9 mouse cellular contexts compared by ENCODE assay signal in genomic region chr6:54253206-54253605, GRCm38 (mm10).
DNase-seq lines count a peak whose midpoint lies in the region; ATAC-seq and TF ChIP-seq lines count a peak whose summit lies in the region.
"Had no signal": no experiment of that assay in that cellular context is flagged by ENCODE, and none has a peak within 500 bp of the region (broad histone marks: within the 10 kb centered on the region; RNA-seq: fewer than 3 reads in every experiment).

No protein-coding gene starts in this region.

- H3K9me3 ChIP-seq in MEL (replicated peaks; ENCODE audit: insufficient read depth, low read length), result no peaks in the 10 kb centered on the region
- no peaks in the 10 kb centered on the region for H3K9me3 ChIP-seq in kidney, postnatal 0 days (replicated peaks; ENCODE audit: low read length)
- H3K9me3 ChIP-seq: neural tube, embryonic 13.5 days had no signal

- no peaks in the 10 kb centered on the region for H3K27me3 ChIP-seq in MEL (ENCODE audit: control insufficient read depth in 1 of 2, insufficient read depth in 2 of 2, low read length in 2 of 2)
- H3K27me3 ChIP-seq in kidney, postnatal 0 days (ENCODE audit: insufficient read depth, low read length), result no peaks in the 10 kb centered on the region
- H3K27me3 ChIP-seq: neural tube, embryonic 13.5 days had no signal

- H3K36me3 ChIP-seq in MEL (ENCODE audit: control insufficient read depth in 1 of 2, insufficient read depth in 2 of 2, low read length in 2 of 2), result no peaks in the 10 kb centered on the region
- no peaks in the 10 kb centered on the region for H3K36me3 ChIP-seq in kidney, postnatal 0 days (ENCODE audit: insufficient read depth, low read length)
- H3K36me3 ChIP-seq: neural tube, embryonic 13.5 days had no signal

- H3K9ac ChIP-seq in MEL (ENCODE audit: control insufficient read depth, low read depth, low read length, poor library complexity, severe bottlenecking), result no peak overlapping the region
- H3K9ac ChIP-seq in kidney, postnatal 0 days (ENCODE audit: low read depth, low read length), result no peak overlapping the region
- H3K9ac ChIP-seq: neural tube, embryonic 13.5 days had no signal

- TF ChIP-seq CTCF in MEL (IDR thresholded peaks at IDR 0.05 in 2 of 3, conservative IDR thresholded peaks at IDR 0.05 in 1 of 3; ENCODE audit: control insufficient read depth in 1 of 3, insufficient read depth in 1 of 3, low read depth in 2 of 3, low read length in 3 of 3, poor library complexity in 1 of 3, severe bottlenecking in 1 of 3), result peak; percentile 3 to 21 (median 18); a peak in 2 of 6 replicates
- TF ChIP-seq CTCF in bone marrow, adult 2 months (IDR thresholded peaks at IDR 0.05; ENCODE audit: control insufficient read depth, insufficient read depth, low read length), result peak; percentile 52; the same call in 1 of the 2 replicates
- TF ChIP-seq CTCF in kidney, postnatal 0 days (IDR thresholded peaks at IDR 0.05; ENCODE audit: low read depth), result peak; percentile 70

- 75% methylated on average over 5 of the region's 5 CpGs for WGBS in bone marrow, adult 2 months
- WGBS in kidney, postnatal 0 days, result 52% methylated on average over 5 of the region's 5 CpGs

- intact Hi-C loops in left cerebral cortex, postnatal 36 days (cut with DNase I), result no loop called here

- ATAC-seq in kidney, postnatal 0 days (replicated peaks; ENCODE audit: low FRiP score, low read depth), result no peak

- peak; percentile 29 to 30 for DNase-seq in left cerebral cortex, postnatal 36 days (ENCODE audit: low spot score in 2 of 2)
- no peak for DNase-seq in left cerebral cortex, adult 11 months (ENCODE audit: low spot score)
- no peak for DNase-seq in MEL (ENCODE audit: low read depth, low spot score)
- peak; percentile 18 for DNase-seq in kidney, postnatal 0 days (ENCODE audit: low spot score)
- DNase-seq in thymus, postnatal 36 days, result peak; percentile 16 to 19
- no peak for DNase-seq in ovary, postnatal 10 days (ENCODE audit: low spot score)

- H3K4me2 ChIP-seq in kidney, postnatal 0 days (ENCODE audit: low read length), result no peak overlapping the region
- H3K4me2 ChIP-seq: neural tube, embryonic 13.5 days had no signal

- TF ChIP-seq EP300 in MEL (IDR thresholded peaks at IDR 0.05; ENCODE audit: low read depth in 1 of 2, low read length in 2 of 2), result no peak

- H3K79me2 ChIP-seq in MEL (ENCODE audit: control insufficient read depth, insufficient read depth, low read length, poor library complexity), result no peaks in the 10 kb centered on the region

- no peak for TF ChIP-seq RAD21 in MEL (IDR thresholded peaks at IDR 0.05; ENCODE audit: low read depth, low read length)

- no peak for TF ChIP-seq POLR2A in MEL (IDR thresholded peaks at IDR 0.05; ENCODE audit: control insufficient read depth in 1 of 2, insufficient read depth in 1 of 2, low read depth in 1 of 2, low read length in 2 of 2, poor library complexity in 1 of 2)
- TF ChIP-seq POLR2A in bone marrow, adult 2 months (IDR thresholded peaks at IDR 0.05; ENCODE audit: borderline replicate concordance, control insufficient read depth, low read depth, low read length), result no peak

- H3K27ac ChIP-seq in MEL (ENCODE audit: control insufficient read depth, low read depth, low read length), result no peak overlapping the region
- no peak overlapping the region for H3K27ac ChIP-seq in bone marrow, adult 2 months (ENCODE audit: control insufficient read depth, insufficient read depth, low read depth, low read length, poor library complexity)
- H3K27ac ChIP-seq in kidney, postnatal 0 days, result no peak overlapping the region
- H3K27ac ChIP-seq: neural tube, embryonic 13.5 days had no signal

- no peak overlapping the region for H3K4me3 ChIP-seq in MEL (ENCODE audit: control insufficient read depth in 1 of 2, insufficient read depth in 1 of 2, low read depth in 2 of 2, low read length in 2 of 2)
- no peak overlapping the region for H3K4me3 ChIP-seq in bone marrow, adult 2 months (replicated peaks; ENCODE audit: control insufficient read depth, low read depth, low read length)
- no peak overlapping the region for H3K4me3 ChIP-seq in kidney, postnatal 0 days (replicated peaks; ENCODE audit: low read depth, low read length)
- H3K4me3 ChIP-seq: erythroblast, embryonic 14.5 days; neural tube, embryonic 13.5 days had no signal

- H3K4me1 ChIP-seq in MEL (ENCODE audit: control insufficient read depth in 1 of 2, insufficient read depth in 2 of 2, low read length in 2 of 2), result no peaks in the 10 kb centered on the region
- no peaks in the 10 kb centered on the region for H3K4me1 ChIP-seq in bone marrow, adult 2 months (ENCODE audit: control insufficient read depth, insufficient read depth, low read length)
- peaks cover 10% of the 10 kb centered on the region; the same call in 1 of the 2 replicates for H3K4me1 ChIP-seq in kidney, postnatal 0 days (replicated peaks; ENCODE audit: insufficient read depth, low read length)

TF ChIP-seq in MEL, 35 proteins besides CTCF, POLR2A, EP300 and RAD21:
- TF ChIP-seq NRF1 (IDR thresholded peaks at IDR 0.05; ENCODE audit: insufficient read depth, low read depth, low read length, poor library complexity, severe bottlenecking), result no peak
- no peak for TF ChIP-seq E2F4 (IDR thresholded peaks at IDR 0.05; ENCODE audit: borderline replicate concordance, low read depth, low read length)
- no peak for TF ChIP-seq MYB (IDR thresholded peaks at IDR 0.05; ENCODE audit: low read depth, low read length)
- no peak for TF ChIP-seq POLR2AphosphoS2 (IDR thresholded peaks at IDR 0.05; ENCODE audit: low read length)
- TF ChIP-seq POLR2AphosphoS5 (IDR thresholded peaks at IDR 0.05; ENCODE audit: borderline replicate concordance, low read depth, low read length), result no peak
- TF ChIP-seq MAFK (IDR thresholded peaks at IDR 0.05; ENCODE audit: borderline replicate concordance, low read depth, low read length), result no peak
- no peak for TF ChIP-seq TCF12 (IDR thresholded peaks at IDR 0.05; ENCODE audit: low read depth, low read length)
- TF ChIP-seq MYC (IDR thresholded peaks at IDR 0.05; ENCODE audit: low read depth, low read length), result no peak
- no peak for TF ChIP-seq ZC3H11A (IDR thresholded peaks at IDR 0.05; ENCODE audit: low read depth, low read length)
- no peak for TF ChIP-seq USF2 (IDR thresholded peaks at IDR 0.05; ENCODE audit: borderline replicate concordance in 1 of 2, insufficient read depth in 1 of 2, low read depth in 1 of 2, low read length in 2 of 2)

Comparison
In these comparisons a context has a peak if more than half of its experiments do, and no peak if none do; other contexts are left out.
1. DNase-seq: peak in left cerebral cortex, postnatal 36 days (2 of 2), kidney, postnatal 0 days (single experiment) and thymus, postnatal 36 days (2 of 2); none in left cerebral cortex, adult 11 months (single experiment), MEL (single experiment) and ovary, postnatal 10 days (single experiment).
2. CTCF ChIP-seq: peak in every context shown above with its lines; median percentile 70 in kidney, postnatal 0 days; 52 in bone marrow, adult 2 months; 18 in MEL.